Mouse (Mus musculus): ENCODE data around the gene Btbd18. TPM values are rescaled to one million over a fixed set of nuclear protein-coding genes. Genes with fewer than 3 reads are reported as not detected.
A peak's percentile ranks its signal among the peaks of the same experiment; 100 is the strongest.

Btbd18 gene
- polyA plus RNA-seq, 1 experiment from 2014 or later: not detected

DNA sequence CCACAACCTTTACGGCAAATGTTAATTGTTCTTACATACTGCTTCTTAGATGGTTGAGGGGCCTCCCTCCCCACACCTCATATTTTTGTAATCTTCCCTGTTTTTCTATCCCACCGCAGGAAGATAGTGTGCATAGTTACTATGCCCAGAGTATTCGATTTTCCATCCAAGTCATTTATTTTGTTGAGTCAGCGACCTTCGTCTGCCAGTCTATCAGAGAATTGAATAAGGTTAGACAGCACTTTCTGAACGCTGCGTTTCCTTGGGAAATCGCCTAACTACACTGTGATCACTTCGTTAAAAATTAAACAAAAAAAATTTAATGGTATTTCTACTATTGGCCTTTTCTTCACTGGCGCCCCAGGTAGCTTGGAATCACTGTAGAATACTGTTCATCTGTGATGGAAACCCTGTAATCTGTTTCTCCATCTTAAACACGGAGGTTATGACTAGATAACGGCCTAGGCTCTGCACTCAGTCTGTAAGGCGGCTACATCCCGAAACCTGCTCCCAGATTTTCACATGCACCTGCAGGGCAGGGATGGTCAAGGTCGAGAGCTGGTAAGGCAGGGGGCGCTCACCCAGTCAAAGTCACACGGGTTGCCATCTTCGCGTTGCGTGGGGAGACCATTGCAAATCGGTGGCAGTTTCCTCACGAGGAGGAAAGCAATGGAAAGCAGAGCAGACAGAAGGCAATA is 18.5 kb downstream of the Btbd18 start:
- H3K4me1 ChIP-seq (ENCODE audit: control insufficient read depth, insufficient read depth, low read length): peaks cover 8% of the 10 kb centered on the region
- peaks cover 34% of the 10 kb centered on the region for H3K36me3 ChIP-seq (ENCODE audit: control insufficient read depth, insufficient read depth, low read length)
- H3K9me3 ChIP-seq (ENCODE audit: control insufficient read depth, low read length): no peaks in the 10 kb centered on the region
- peak overlapping the region; percentile 80 for H3K4me3 ChIP-seq (ENCODE audit: low read depth, low read length)
- ATAC-seq (ENCODE audit: low read depth): peak; percentile 56
- H3K27me3 ChIP-seq (replicated peaks; ENCODE audit: control insufficient read depth, insufficient read depth, low read length): no peaks in the 10 kb centered on the region
- H3K27ac ChIP-seq (replicated peaks; ENCODE audit: low read depth, low read length): no peak overlapping the region
- WGBS: 11% methylated on average over 22 of the region's 22 CpGs
- H3K9ac ChIP-seq (ENCODE audit: low read depth, low read length): peak overlapping the region; percentile 60
- H3K4me2 ChIP-seq (ENCODE audit: low read depth, low read length): peak overlapping the region; percentile 77
- peak; percentile 33 for DNase-seq (ENCODE audit: low spot score)

DNA sequence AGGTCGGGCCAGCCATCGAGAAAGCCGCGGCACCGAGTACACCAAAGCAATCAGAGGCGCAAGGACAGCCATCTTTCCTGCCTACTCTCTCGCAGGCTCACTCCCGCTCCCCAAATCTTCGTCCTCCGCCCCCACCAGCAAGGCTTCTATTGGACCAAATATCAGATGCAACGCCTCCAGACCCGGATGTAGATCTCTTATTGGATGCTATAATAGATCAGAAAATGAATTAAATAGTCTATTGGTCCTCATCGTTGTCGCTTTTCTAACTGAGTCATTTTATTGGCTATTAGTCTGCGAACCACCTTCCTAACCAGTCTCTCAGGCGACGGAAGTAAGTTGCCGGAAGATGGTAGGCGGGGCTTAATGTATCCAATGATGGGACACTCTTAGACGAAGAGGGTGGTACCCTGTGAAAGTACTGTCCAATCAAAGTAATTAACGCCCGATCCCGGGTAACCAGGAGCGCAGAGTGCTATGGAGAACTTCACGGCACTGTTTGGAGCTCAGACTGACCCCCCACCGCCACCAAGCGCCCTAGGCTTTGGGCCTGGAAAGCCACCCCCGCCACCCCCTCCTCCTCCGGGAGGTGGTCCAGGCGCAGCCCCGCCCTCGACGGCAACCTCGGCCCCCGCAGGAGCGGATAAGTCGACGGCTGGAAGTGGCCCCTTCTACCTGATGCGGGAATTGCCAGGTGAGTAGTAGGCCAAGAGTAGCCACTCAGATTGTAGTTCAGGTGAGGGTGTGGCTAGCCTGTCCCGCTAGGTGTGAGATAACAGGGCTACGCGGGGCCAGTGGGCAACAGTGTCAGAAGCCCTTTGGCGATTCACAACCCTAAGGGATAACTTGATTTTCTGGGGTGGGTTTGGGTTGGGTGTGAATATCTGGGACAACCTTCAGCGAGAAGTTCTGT is 19.3 kb downstream of the Btbd18 start, which contains the start of the genes Gm28635 and Med19:
Gm28635 (minus strand) TSS at position 74 of the 913 bp plus-strand sequence.
Med19 (plus strand) TSS at position 435 of the 913 bp plus-strand sequence.
- H3K4me3 ChIP-seq (ENCODE audit: low read depth, low read length): peak within 1 kb of the TSS; percentile 80
- peaks cover 8% of the 10 kb centered on the region for H3K4me1 ChIP-seq (ENCODE audit: control insufficient read depth, insufficient read depth, low read length)
- peak within 1 kb of the TSS; percentile 31; the same call in 1 of the 2 replicates for H3K27ac ChIP-seq (replicated peaks; ENCODE audit: low read depth, low read length)
- DNase-seq (ENCODE audit: low spot score) (peak; percentile 100), ATAC-seq (ENCODE audit: low read depth) (peak; percentile 100)
- peak within 1 kb of the TSS; percentile 77 for H3K4me2 ChIP-seq (ENCODE audit: low read depth, low read length)
- H3K9me3 ChIP-seq (ENCODE audit: control insufficient read depth, low read length): no peaks in the 10 kb centered on the region
- under 1% methylated on average over 43 of the region's 44 CpGs for WGBS
- no peaks in the 10 kb centered on the region for H3K27me3 ChIP-seq (replicated peaks; ENCODE audit: control insufficient read depth, insufficient read depth, low read length)
- peak within 1 kb of the TSS; percentile 78 for H3K9ac ChIP-seq (ENCODE audit: low read depth, low read length)
- peaks cover 26% of the 10 kb centered on the region for H3K36me3 ChIP-seq (ENCODE audit: control insufficient read depth, insufficient read depth, low read length)

DNA sequence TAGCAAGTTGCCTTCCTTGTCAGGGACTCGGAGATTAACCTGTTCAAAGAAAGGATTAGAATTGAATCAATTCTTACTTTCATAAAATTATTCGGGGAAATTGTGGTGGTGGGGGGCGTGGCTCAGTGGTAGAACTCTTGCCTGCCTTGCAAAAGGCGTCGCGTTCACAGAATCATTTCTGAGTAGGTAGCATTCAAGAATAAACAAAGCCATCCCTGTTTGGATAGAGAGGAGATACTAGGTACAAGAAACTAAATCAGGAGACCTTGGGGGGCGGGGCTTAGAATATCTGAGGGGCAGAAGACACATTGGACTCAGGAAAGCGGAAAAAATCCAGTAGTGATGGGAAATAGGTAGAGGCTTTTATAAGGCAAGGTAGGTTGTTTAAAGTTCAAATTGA is 20.1 kb downstream of the Btbd18 start, which contains the start of gene Tmx2:
Tmx2 (minus strand) TSS at position 125 of the 400 bp plus-strand sequence.
- H3K9ac ChIP-seq (ENCODE audit: low read depth, low read length): peak within 1 kb of the TSS; percentile 78
- no peaks in the 10 kb centered on the region for H3K9me3 ChIP-seq (ENCODE audit: control insufficient read depth, low read length)
- H3K4me3 ChIP-seq (ENCODE audit: low read depth, low read length): peak within 1 kb of the TSS; percentile 80
- no peaks in the 10 kb centered on the region for H3K27me3 ChIP-seq (replicated peaks; ENCODE audit: control insufficient read depth, insufficient read depth, low read length)
- H3K27ac ChIP-seq (replicated peaks; ENCODE audit: low read depth, low read length): peak within 1 kb of the TSS; percentile 31; the same call in 1 of the 2 replicates
- ATAC-seq (ENCODE audit: low read depth) (no peak), DNase-seq (ENCODE audit: low spot score) (no peak)
- peaks cover 8% of the 10 kb centered on the region for H3K4me1 ChIP-seq (ENCODE audit: control insufficient read depth, insufficient read depth, low read length)
- H3K4me2 ChIP-seq (ENCODE audit: low read depth, low read length): peak within 1 kb of the TSS; percentile 68
- 20% methylated on average over 8 of the region's 8 CpGs for WGBS
- H3K36me3 ChIP-seq (ENCODE audit: control insufficient read depth, insufficient read depth, low read length): peaks cover 23% of the 10 kb centered on the region

DNA sequence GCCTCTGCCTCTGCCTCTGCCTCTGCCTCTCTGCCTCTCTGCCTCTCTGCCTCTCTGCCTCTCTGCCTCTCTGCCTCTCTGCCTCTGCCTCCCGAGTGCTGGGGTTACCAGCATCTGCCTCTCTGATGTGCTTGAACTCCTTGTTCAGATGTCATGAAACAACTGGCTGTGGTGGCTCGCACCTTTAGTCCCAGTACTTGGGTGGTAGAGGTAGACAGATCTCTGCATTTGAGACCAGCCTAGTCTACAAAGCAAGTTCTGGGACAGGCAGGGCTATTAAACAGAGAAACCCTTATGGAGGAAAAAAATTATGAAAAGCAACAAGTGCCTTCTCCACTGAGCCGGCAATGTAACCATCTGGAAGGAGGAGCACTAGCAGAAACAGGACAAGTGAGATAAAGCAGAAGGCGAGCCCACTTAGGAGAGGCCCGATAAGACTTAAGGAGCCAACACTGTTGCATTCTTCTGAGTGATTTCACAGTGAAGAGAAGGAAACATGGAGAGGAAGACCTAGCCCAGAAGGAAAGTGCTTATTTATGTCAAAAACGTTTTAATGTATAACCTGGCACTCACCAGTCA is 23.8 kb downstream of the Btbd18 start:
- Histone ChIP-seq H3K4me1 (ENCODE audit: control insufficient read depth, insufficient read depth, low read length) (no peaks in the 10 kb centered on the region), H3K27me3 (replicated peaks; ENCODE audit: control insufficient read depth, insufficient read depth, low read length) (no peaks in the 10 kb centered on the region), H3K9me3 (ENCODE audit: control insufficient read depth, low read length) (no peaks in the 10 kb centered on the region), H3K27ac (replicated peaks; ENCODE audit: low read depth, low read length) (no peak overlapping the region), H3K36me3 (ENCODE audit: control insufficient read depth, insufficient read depth, low read length) (peaks cover 42% of the 10 kb centered on the region), H3K9ac (ENCODE audit: low read depth, low read length) (no peak overlapping the region), H3K4me3 (ENCODE audit: low read depth, low read length) (no peak overlapping the region), H3K4me2 (ENCODE audit: low read depth, low read length) (no peak overlapping the region)
- DNase-seq (ENCODE audit: low spot score): no peak
- ATAC-seq (ENCODE audit: low read depth): no peak
- WGBS: 80% methylated on average over 6 of the region's 6 CpGs

DNA sequence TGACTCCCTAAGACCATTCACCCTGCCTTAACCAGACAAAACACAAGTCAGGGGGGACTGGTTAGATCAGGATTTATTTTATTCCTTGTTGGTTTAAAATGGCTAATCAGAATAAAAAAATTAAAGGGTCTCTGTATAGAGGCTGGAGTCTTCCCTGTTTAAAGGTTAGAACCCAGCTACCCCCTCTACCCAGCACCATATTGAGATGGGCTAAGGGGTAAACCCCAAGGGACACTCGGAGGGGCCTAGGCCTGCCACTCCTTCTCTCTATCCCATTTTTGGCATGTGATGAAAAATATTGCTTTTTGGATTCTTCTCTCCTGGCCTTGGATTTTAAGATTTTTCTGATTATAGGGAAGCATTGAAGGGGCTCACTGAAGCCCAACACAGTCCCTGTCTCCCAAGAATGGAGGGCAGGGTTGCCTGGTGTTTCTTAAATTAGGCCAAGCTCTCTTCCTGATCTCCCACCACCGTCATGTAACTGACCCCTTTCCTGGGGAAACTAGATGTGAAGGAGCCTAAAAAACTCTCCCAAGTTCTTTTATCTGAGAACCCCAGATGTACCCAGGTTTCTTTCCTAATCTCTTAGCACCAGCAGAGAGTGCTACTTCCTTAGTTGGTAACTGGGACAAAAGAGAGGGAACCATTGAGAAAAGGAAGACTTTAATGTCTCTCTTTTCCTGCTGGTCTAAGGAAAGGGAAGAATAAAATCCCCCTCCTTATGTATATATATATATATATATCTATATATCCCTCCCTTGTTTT is 29.4 kb downstream of the Btbd18 start:
- DNase-seq (ENCODE audit: low spot score): no peak
- no peak overlapping the region for H3K4me3 ChIP-seq (ENCODE audit: low read depth, low read length)
- H3K36me3 ChIP-seq (ENCODE audit: control insufficient read depth, insufficient read depth, low read length): peaks cover 83% of the 10 kb centered on the region
- H3K27ac ChIP-seq (replicated peaks; ENCODE audit: low read depth, low read length): no peak overlapping the region
- H3K4me2 ChIP-seq (ENCODE audit: low read depth, low read length): no peak overlapping the region
- no peak for ATAC-seq (ENCODE audit: low read depth)
- 77% methylated on average over 2 of the region's 2 CpGs for WGBS
- no peaks in the 10 kb centered on the region for H3K4me1 ChIP-seq (ENCODE audit: control insufficient read depth, insufficient read depth, low read length)
- H3K9me3 ChIP-seq (ENCODE audit: control insufficient read depth, low read length): no peaks in the 10 kb centered on the region
- H3K27me3 ChIP-seq (replicated peaks; ENCODE audit: control insufficient read depth, insufficient read depth, low read length): no peaks in the 10 kb centered on the region
- H3K9ac ChIP-seq (ENCODE audit: low read depth, low read length): no peak overlapping the region

DNA sequence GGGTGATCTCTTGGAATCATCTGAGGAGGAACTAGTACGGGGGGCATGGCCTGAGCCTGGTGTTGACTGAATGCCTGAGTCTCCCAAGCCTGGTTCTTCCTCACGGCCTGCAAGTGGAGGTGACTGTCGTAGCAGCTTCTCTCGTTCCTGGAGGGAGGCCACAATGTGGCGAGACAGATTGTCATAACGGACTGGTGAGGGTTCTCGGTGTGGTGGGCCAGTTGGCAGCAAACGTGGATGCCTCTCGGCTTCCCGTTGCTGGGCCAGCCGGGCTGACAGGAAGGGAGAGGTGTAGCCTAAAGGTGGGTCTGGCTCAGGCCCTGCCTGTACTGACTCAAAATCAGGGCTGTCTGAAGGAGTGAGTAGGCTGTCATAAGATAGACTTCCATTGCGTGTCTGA is 31.2 kb downstream of the Btbd18 start:
- DNase-seq (ENCODE audit: low spot score) (no peak), ATAC-seq (ENCODE audit: low read depth) (no peak; the same call in 1 of the 2 replicates)
- Histone ChIP-seq H3K9me3 (ENCODE audit: control insufficient read depth, low read length) (no peaks in the 10 kb centered on the region), H3K27ac (replicated peaks; ENCODE audit: low read depth, low read length) (no peak overlapping the region), H3K36me3 (ENCODE audit: control insufficient read depth, insufficient read depth, low read length) (peaks cover 90% of the 10 kb centered on the region), H3K4me2 (ENCODE audit: low read depth, low read length) (no peak overlapping the region), H3K9ac (ENCODE audit: low read depth, low read length) (no peak overlapping the region), H3K27me3 (replicated peaks; ENCODE audit: control insufficient read depth, insufficient read depth, low read length) (no peaks in the 10 kb centered on the region), H3K4me1 (ENCODE audit: control insufficient read depth, insufficient read depth, low read length) (no peaks in the 10 kb centered on the region), H3K4me3 (ENCODE audit: low read depth, low read length) (no peak overlapping the region)
- WGBS: 92% methylated on average over 12 of the region's 12 CpGs

DNA sequence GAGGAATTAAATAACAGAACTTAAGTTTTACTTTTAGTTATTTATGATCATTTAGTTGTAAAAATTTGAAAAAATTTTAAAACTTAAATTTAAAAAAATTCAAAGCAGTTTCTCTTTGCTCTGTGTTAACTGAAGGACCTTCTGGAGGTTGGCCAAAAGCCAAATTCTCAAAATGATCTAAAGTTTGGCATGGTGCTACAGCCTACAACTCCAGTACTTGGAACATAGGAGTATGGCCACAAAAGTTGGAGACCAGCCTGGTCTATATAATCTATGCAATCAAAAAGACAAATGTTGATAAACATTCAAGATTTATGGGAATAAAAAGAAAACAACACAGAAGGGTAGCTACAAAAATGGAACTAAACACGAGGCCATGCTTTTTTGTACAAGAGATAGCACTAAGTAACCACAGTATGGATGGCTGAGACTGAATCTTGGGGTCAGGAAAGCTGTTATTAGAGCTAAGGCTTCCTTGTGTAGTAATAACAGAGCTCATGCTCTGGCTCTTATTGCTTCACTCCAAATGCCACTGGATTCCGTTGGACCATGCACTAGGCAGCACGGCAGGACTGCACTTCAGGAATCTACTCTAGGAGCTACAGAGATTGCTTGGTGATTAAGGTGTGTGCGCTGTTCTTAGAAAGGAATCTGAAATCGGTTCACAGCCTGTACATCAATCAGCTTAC is 36.3 kb downstream of the Btbd18 start:
- H3K9me3 ChIP-seq (ENCODE audit: control insufficient read depth, low read length): no peaks in the 10 kb centered on the region
- H3K4me1 ChIP-seq (ENCODE audit: control insufficient read depth, insufficient read depth, low read length): no peaks in the 10 kb centered on the region
- no peak for ATAC-seq (ENCODE audit: low read depth)
- no peak overlapping the region for H3K9ac ChIP-seq (ENCODE audit: low read depth, low read length)
- H3K4me3 ChIP-seq (ENCODE audit: low read depth, low read length): no peak overlapping the region
- no peak for DNase-seq (ENCODE audit: low spot score)
- H3K36me3 ChIP-seq (ENCODE audit: control insufficient read depth, insufficient read depth, low read length): peaks cover 83% of the 10 kb centered on the region
- no peaks in the 10 kb centered on the region for H3K27me3 ChIP-seq (replicated peaks; ENCODE audit: control insufficient read depth, insufficient read depth, low read length)
- H3K4me2 ChIP-seq (ENCODE audit: low read depth, low read length): no peak overlapping the region
- 91% methylated on average over 5 of the region's 5 CpGs for WGBS
- H3K27ac ChIP-seq (replicated peaks; ENCODE audit: low read depth, low read length): no peak overlapping the region
